Mouse (Mus musculus) hindbrain, postnatal 0 days (tissue): Measurements from ENCODE around the gene Ptger4. TPM values are rescaled to one million over a fixed set of nuclear protein-coding genes. Genes with fewer than 3 reads are reported as not detected.

Experiments used
- ATAC-seq: fragments of 200-750 bp; cut with Nextera tagmentation; 2 replicates; pipeline ENCODE4 v1.8.0; 2017; ENCODE audit warnings: mild to moderate bottlenecking, moderate TSS enrichment, moderate library complexity
- DNase-seq: peaks from one replicate; pipeline ENCODE4 v3.0.0-alpha.2; 2015; ENCODE audit warnings: low spot score
- H3K27ac ChIP-seq: fragments of 300-500 bp; sonication (generic); 2 replicates; pipeline ENCODE4 v1.5.1; 2014; ENCODE audit warnings: mild to moderate bottlenecking
- H3K27me3 ChIP-seq: fragments of 300-500 bp; sonication (generic); 2 replicates; pipeline ENCODE4 v1.6.1; 2014; ENCODE audit warnings: low read length, mixed read lengths; ENCODE audit not compliant: insufficient read depth
- H3K36me3 ChIP-seq: fragments of 300-500 bp; sonication (generic); 2 replicates; pipeline ENCODE4 v1.6.1; 2014; ENCODE audit warnings: low read length, mixed read lengths; ENCODE audit not compliant: insufficient read depth
- H3K4me1 ChIP-seq: fragments of 300-500 bp; sonication (generic); 2 replicates; pipeline ENCODE4 v1.6.1; 2014; ENCODE audit warnings: antibody characterized with exemption, low read length, mixed read lengths; ENCODE audit not compliant: insufficient read depth
- H3K4me2 ChIP-seq: fragments of 300-500 bp; sonication (generic); 2 replicates; pipeline ENCODE4 v1.6.1; 2014; ENCODE audit warnings: low read depth, mild to moderate bottlenecking, low read length, moderate library complexity, mixed read lengths
- H3K4me3 ChIP-seq: fragments of 300-500 bp; sonication (generic); 2 replicates; pipeline ENCODE4 v1.5.1; 2014; ENCODE audit warnings: low read length
- H3K9ac ChIP-seq: fragments of 300-500 bp; sonication (generic); replicated peaks from 2 replicates; pipeline ENCODE4 v1.6.1; 2014; ENCODE audit warnings: mild to moderate bottlenecking, low read length, moderate library complexity, mixed read lengths
- H3K9me3 ChIP-seq: fragments of 300-500 bp; sonication (generic); 2 replicates; pipeline ENCODE4 v1.6.1; 2016; ENCODE audit warnings: low read length, mixed read lengths
- CTCF ChIP-seq: IDR thresholded peaks from 2 replicates; pipeline ENCODE4 v1.5.1; 2016; ENCODE audit warnings: antibody characterized with exemption, control low read depth, low read depth
- WGBS: fragments of 180-500 bp; shearing (Covaris S2); extraction: QIAGEN DNeasy Blood & Tissue Kit; methylation state at CpG from one replicate; pipeline ENCODE4 v1.1.7; 2014; 5-methylcytosine and 5-hydroxymethylcytosine counted together
- polyA plus RNA-seq: library from polyadenylated mRNA; unstranded; fragments of >200 nt; fragmentation: Nextera tagmentation; extraction: Ambion mirVana; gene quantifications from 2 replicates; pipeline ENCODE4 v1.2.1, GENCODE M21; 2015
- total RNA-seq: library from RNA; depleted of rRNA; stranded (reverse); fragments of >200 nt; gene quantifications from 2 replicates; pipeline ENCODE4 v1.2.3, GENCODE M21; 2014

The Ptger4 gene
- total and polyA plus RNA-seq, 2 experiments from 2014 or later: 3.0 to 4.7 TPM

DNA sequence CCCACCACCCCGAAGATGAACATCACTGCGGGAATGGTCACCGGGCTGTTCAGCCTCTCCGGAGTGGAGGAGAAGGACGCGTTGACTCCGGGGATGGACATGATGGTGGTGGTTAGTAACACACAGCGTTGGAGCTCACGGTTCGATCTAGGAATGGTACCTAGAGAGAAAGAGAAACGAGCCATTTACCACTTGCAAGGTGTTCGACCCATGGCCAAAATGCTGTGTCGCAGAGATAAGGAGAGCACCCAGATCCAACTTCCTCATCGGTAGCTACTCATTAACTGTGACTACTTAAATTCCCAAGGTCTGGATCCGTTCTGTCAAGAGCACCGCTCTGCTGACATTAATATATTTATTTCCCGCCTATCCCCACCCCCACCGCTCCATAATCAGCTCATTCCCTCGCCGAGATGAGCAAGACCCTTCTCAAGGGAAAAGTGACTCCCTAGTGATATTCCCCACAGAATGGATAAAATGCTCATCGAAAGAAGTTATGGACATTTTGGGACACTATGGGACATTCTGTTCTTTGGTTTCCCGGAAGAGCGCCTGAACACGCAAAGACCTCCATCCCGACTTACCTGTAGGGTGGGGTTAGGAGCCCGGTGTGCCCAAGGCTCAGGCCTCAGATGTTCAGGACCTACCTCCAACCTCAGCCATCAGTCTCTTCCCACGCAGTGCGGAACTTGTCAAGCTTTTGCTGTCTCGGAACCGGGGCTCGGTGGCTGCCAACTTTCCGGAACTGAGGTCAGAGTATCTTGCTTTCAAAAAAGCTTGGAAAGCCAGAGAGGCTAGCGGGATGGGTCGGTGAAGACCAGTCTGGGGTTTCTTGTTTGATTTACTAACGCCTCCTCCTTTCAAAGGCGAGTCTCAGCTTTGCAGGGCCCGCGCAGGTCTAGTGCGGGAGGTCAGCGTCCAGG, 690 bp downstream of the Ptger4 start:
- H3K9me3 ChIP-seq: no peaks in the 10 kb centered on the region
- peak overlapping the region; percentile 60 for H3K4me3 ChIP-seq
- H3K9ac ChIP-seq: peak overlapping the region; percentile 45; the same call in 1 of the 2 replicates
- H3K4me2 ChIP-seq: peak overlapping the region; percentile 100
- peak; percentile 8; the same call in 1 of the 2 replicates for ATAC-seq
- WGBS: 10% methylated on average over 40 of the region's 40 CpGs
- DNase-seq: no peak
- no peaks in the 10 kb centered on the region for H3K36me3 ChIP-seq
- peaks cover 17% of the 10 kb centered on the region; the same call in 1 of the 2 replicates for H3K4me1 ChIP-seq
- H3K27me3 ChIP-seq: peaks cover 12% of the 10 kb centered on the region
- no peak for TF ChIP-seq CTCF
- H3K27ac ChIP-seq: no peak overlapping the region

DNA sequence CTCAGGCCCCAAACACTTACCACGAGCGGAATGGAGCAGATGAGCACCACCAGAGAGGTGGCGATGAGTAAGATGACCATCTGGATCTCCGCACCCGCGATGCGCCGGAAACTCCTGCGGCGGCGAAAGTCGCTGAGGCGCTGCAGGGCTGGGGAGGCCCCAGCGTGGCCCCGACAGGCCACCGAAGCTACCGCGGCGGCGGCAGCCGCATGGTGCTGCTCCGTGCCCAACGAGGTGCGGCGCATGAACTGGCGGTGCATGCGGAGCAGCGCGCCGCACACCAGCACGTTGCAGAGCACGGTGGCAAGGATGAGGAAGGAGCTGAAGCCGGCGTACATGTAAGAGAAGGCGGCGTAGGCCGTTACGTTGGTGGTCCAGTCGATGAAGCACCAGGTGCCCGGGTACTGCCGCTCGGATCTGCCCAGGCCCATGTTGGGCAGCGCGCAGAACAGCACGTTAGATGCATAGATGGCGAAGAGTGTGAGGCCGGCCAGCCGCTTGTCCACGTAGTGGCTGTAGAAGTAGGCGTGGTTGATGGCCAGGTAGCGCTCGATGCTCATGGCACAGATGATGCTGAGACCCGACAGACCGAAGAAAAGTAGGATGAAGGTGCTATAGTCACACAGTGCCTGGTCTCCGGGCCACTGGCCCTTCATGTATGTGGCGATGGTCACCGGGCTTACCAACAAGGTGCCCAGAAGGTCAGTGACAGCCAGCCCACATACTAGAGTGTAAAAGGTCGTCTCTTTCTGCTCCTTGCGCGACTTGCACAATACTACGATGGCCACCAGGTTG, 1.5 kb downstream of the Ptger4 start:
- ATAC-seq: peak; percentile 58
- WGBS: 3% methylated on average over 58 of the region's 61 CpGs
- peak overlapping the region; percentile 60 for H3K4me3 ChIP-seq
- peak overlapping the region; percentile 45 for H3K9ac ChIP-seq
- DNase-seq: peak; percentile 33
- peaks cover 12% of the 10 kb centered on the region for H3K27me3 ChIP-seq
- H3K9me3 ChIP-seq: no peaks in the 10 kb centered on the region
- H3K4me2 ChIP-seq: peak overlapping the region; percentile 100
- peak; percentile 44 for TF ChIP-seq CTCF
- H3K27ac ChIP-seq: no peak overlapping the region
- no peaks in the 10 kb centered on the region for H3K36me3 ChIP-seq
- H3K4me1 ChIP-seq: peaks cover 17% of the 10 kb centered on the region; the same call in 1 of the 2 replicates

DNA sequence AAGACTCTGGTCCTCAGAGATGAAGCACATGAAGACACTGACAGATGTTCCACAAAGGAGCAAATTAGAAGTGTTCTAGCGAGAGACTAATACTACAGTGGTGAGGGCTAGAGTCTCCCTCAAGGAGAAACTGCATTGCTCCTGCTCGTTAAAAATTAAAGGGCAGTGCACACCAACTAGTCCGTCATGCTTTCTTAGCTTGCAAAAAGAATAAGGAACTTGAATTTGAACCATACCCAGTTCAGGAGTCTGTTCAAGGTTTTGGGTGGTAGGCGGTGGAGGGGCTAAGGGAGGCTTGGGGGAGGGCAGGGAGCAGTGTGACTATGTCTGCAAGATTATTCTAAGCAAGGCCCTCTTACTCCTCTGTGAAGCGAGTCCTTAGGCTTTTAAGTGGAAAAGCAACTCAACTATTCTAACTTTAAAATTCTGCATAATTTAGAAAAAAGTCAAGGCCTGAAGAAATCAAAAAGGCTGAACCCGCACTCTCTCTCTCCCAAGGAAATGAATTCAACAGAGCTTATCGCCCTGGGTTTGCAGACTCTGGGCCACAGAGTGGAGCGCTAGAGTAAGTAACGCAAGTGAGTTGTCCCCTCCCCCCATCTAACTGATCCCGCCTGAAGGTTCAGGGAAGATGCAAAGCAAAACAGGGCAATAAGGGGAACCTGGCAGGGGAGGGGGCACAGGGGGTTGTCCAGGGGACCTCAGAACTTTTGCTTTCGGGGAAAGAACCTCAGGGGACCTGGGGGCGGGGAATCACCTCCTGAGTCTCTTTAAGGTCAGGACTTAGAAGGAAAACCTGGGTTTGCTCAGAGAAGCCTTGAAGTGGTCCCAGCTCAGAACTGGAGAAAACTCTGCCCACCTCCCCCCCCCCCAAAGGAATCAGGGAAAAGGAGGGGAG, 2.4 kb downstream of the Ptger4 start:
- peaks cover 12% of the 10 kb centered on the region for H3K27me3 ChIP-seq
- no peaks in the 10 kb centered on the region for H3K36me3 ChIP-seq
- peak overlapping the region; percentile 45 for H3K9ac ChIP-seq
- DNase-seq (peak; percentile 80), ATAC-seq (peak; percentile 45; the same call in 1 of the 2 replicates)
- 25% methylated on average over 12 of the region's 12 CpGs for WGBS
- H3K4me2 ChIP-seq: peak overlapping the region; percentile 100
- H3K9me3 ChIP-seq: no peaks in the 10 kb centered on the region
- H3K4me1 ChIP-seq: peaks cover 17% of the 10 kb centered on the region; the same call in 1 of the 2 replicates
- peak; percentile 53 for TF ChIP-seq CTCF
- peak overlapping the region; percentile 60 for H3K4me3 ChIP-seq
- no peak overlapping the region for H3K27ac ChIP-seq

DNA sequence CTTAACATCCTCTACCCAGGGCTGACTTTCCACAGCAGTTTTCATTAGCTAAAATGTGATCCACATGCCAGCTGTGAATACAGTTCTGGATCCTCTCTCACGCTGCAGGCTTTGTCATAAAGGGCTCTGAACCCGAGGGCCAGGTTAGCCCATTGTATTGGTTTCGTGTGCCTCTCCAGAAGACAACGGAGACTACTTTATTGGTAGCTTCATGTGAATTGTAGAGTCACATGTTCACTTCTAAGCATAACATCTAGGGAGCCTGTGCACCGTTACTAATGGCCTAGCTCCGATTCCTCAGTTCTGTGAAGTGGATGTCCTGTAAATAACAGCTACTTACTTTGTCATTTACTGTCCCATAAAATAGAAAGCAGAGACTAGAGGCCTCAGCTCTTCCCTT, 3.6 kb downstream of the Ptger4 start:
- Histone ChIP-seq H3K36me3 (no peaks in the 10 kb centered on the region), H3K4me1 (peaks cover 17% of the 10 kb centered on the region; the same call in 1 of the 2 replicates), H3K9me3 (no peaks in the 10 kb centered on the region), H3K9ac (no peak overlapping the region), H3K27ac (no peak overlapping the region), H3K4me2 (no peak overlapping the region), H3K4me3 (no peak overlapping the region), H3K27me3 (peaks cover 6% of the 10 kb centered on the region; the same call in 1 of the 2 replicates)
- WGBS: 81% methylated on average over 6 of the region's 6 CpGs
- ATAC-seq (no peak), DNase-seq (no peak)
- no peak for TF ChIP-seq CTCF

DNA sequence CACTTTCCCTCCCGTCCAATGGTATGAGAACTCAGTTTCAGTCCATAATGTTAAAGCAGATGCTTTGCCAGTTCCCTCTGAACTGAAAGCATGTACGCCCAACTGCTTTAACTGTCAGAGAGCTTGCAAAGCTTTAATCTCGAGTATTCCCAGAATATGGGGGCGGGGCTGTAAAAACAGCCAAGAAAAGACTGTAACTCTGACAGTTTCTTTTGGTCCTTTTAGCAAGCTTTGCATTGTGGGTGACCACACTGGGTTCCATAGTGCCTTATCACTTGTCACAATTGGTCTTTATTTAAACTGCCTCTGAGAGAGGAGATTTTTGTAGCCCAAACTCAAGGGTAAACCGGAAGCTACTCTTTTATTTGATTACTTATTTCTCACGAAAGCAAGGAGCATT, 4.1 kb downstream of the Ptger4 start:
- Histone ChIP-seq H3K9me3 (no peaks in the 10 kb centered on the region), H3K27me3 (peaks cover 6% of the 10 kb centered on the region; the same call in 1 of the 2 replicates), H3K4me1 (peaks cover 17% of the 10 kb centered on the region; the same call in 1 of the 2 replicates), H3K9ac (no peak overlapping the region), H3K27ac (no peak overlapping the region), H3K4me2 (no peak overlapping the region), H3K4me3 (no peak overlapping the region), H3K36me3 (no peaks in the 10 kb centered on the region)
- no peak for DNase-seq
- no peak for ATAC-seq
- TF ChIP-seq CTCF: no peak
- 72% methylated on average over 6 of the region's 6 CpGs for WGBS

DNA sequence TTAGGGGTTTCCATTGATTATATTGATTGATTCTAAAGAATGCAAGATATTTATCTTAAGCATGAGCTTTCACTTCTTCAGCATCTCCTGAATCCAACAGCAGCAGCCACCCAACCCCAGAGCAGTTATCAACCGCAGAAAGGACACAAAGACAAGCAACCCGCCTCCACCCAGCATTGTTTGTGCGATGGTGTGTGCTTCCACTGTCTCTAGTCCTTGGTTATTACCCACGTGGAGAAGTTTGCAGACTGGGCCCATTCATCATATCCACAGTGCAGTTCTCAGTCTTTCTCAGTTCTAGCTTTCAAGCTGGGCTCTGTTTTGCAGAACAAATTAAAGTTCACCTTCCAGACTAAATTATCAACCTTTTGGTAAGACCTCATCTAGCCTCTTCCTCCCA, 4.6 kb downstream of the Ptger4 start:
- TF ChIP-seq CTCF: no peak
- H3K9ac ChIP-seq: no peak overlapping the region
- 72% methylated on average over 4 of the region's 4 CpGs for WGBS
- H3K4me3 ChIP-seq: no peak overlapping the region
- ATAC-seq (no peak), DNase-seq (no peak)
- peaks cover 13% of the 10 kb centered on the region; the same call in 1 of the 2 replicates for H3K4me1 ChIP-seq
- H3K27me3 ChIP-seq: peaks cover 6% of the 10 kb centered on the region; the same call in 1 of the 2 replicates
- H3K9me3 ChIP-seq: no peaks in the 10 kb centered on the region
- H3K27ac ChIP-seq: no peak overlapping the region
- no peaks in the 10 kb centered on the region for H3K36me3 ChIP-seq
- no peak overlapping the region for H3K4me2 ChIP-seq
